Mouse (Mus musculus) MEL (cell line): Measurements from ENCODE around the gene Ovca2.

Experiments
- CHD2 ChIP-seq: IDR thresholded peaks from 2 replicates; pipeline ENCODE4 v1.6.1; 2011; ENCODE audit warnings: low read length, improper control_type of control experiment
- CTCF ChIP-seq, 3 experiments: IDR thresholded peaks in 2 of 3; conservative IDR thresholded peaks in 1 of 3; 2 replicates each; pipeline ENCODE4 v1.5.1; 2011 to 2012; ENCODE audit warnings: low read length in 3 of 3, low read depth in 2 of 3, mild to moderate bottlenecking in 2 of 3, improper control_type of control experiment in 1 of 3, inconsistent platforms in 1 of 3, mixed read lengths in 1 of 3, moderate library complexity in 1 of 3; ENCODE audit not compliant: control insufficient read depth in 1 of 3, insufficient read depth in 1 of 3, poor library complexity in 1 of 3, severe bottlenecking in 1 of 3
- GATA1 ChIP-seq: IDR thresholded peaks from 2 replicates; pipeline ENCODE4 v1.6.1; 2011; ENCODE audit warnings: low read depth, low read length, improper control_type of control experiment
- POLR2A ChIP-seq, 2 experiments: IDR thresholded peaks; 2 replicates each; pipeline ENCODE4 v1.6.1; 2011 to 2012; ENCODE audit warnings: low read length in 2 of 2, mild to moderate bottlenecking in 2 of 2, control low read depth in 1 of 2, improper control_type of control experiment in 1 of 2, low read depth in 1 of 2, moderate library complexity in 1 of 2; ENCODE audit not compliant: control insufficient read depth in 1 of 2, insufficient read depth in 1 of 2, poor library complexity in 1 of 2
- USF1 ChIP-seq: IDR thresholded peaks from 2 replicates; pipeline ENCODE4 v1.6.1; 2014; ENCODE audit warnings: low read depth, mild to moderate bottlenecking, inconsistent platforms, low read length, improper control_type of control experiment, moderate library complexity
- ZC3H11A ChIP-seq: IDR thresholded peaks from 2 replicates; pipeline ENCODE4 v1.6.1; 2012; ENCODE audit warnings: low read depth, mild to moderate bottlenecking, inconsistent platforms, low read length, improper control_type of control experiment

DNA sequence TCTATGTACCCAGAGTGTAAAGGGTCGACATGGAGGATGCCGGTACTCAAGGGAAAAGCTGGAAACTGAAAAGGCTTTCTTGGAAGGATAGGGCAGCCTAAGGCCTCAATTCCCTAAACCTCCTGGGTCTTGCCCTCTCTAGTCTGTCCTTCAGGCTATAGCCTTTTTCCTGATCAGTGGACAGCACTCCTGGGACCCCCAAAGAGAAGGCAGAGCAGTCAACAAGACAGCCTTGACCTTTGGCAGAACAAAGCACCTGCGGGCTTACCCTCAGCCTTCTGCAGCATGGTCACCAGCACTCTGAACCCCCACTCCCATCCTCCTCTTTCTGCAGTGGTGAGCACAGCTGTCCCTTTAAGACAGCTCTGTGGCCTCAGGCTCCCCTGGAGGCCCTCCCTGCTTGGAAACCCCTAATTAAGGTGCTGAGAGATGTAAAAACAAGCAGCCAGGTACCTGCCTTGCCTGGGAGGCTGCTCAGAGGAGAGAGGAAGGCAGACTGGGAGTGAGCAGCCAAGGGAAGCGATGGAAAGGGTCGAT lies 12.3 kb upstream of the Ovca2 start, which contains the start of gene Dph1:
- TF ChIP-seq CTCF (IDR thresholded peaks at IDR 0.05 in 2 of 3, conservative IDR thresholded peaks at IDR 0.05 in 1 of 3; ENCODE audit: control insufficient read depth in 1 of 3, insufficient read depth in 1 of 3, low read depth in 2 of 3, low read length in 3 of 3, poor library complexity in 1 of 3, severe bottlenecking in 1 of 3) (no peak), USF1 (no peak), POLR2A (IDR thresholded peaks at IDR 0.05; ENCODE audit: control insufficient read depth in 1 of 2, insufficient read depth in 1 of 2, low read depth in 1 of 2, low read length in 2 of 2, poor library complexity in 1 of 2) (no peak), GATA1 (no peak), ZC3H11A (no peak), CHD2 (no peak)
